Mouse (Mus musculus) CH12F3 (cell line): ENCODE results near the gene Agpat4.

Source experiments
- in situ Hi-C: fragments of 300-500 bp; cut with MboI; formaldehyde crosslinking; loops from 2 replicates; pipeline ENCODE4 v1.14.3; 2020; ENCODE audit warnings: low sequenced_read_pairs

The Agpat4 gene

GRCm38 (mm10) chr17:12118561-12118925 is at the start of gene Agpat4:
Agpat4 (plus strand) TSS chr17:12118704.
- in situ Hi-C loops = no loop called here

GRCm38 (mm10) chr17:12076816-12077215 is 41.7 kb upstream of the Agpat4 start:
- in situ Hi-C loops = no loop called here

GRCm38 (mm10) chr17:12080656-12081495 is 37.6 kb upstream of the Agpat4 start:
- in situ Hi-C loops = no loop called here

GRCm38 (mm10) chr17:12082201-12082600 is 36.3 kb upstream of the Agpat4 start:
- in situ Hi-C loops = no loop called here

GRCm38 (mm10) chr17:12090261-12090927 is 28.1 kb upstream of the Agpat4 start:
- in situ Hi-C loops = no loop called here

- in situ Hi-C loops = no loop called here
Measured at GRCm38 (mm10) chr17:12092901-12093564, 25.5 kb upstream of the Agpat4 start.

GRCm38 (mm10) chr17:12094016-12094415 is 24.5 kb upstream of the Agpat4 start:
- in situ Hi-C loops = no loop called here

- in situ Hi-C loops = no loop called here
Measured at GRCm38 (mm10) chr17:12094827-12095590, 23.5 kb upstream of the Agpat4 start.

GRCm38 (mm10) chr17:12099415-12099814 is 19.1 kb upstream of the Agpat4 start:
- in situ Hi-C loops = no loop called here

- in situ Hi-C loops = loop anchor here (10.0 kb wide), 1 partner anchor 102 kb away; no protein-coding TSS in a partner anchor
Measured at GRCm38 (mm10) chr17:12102326-12102725, 16.2 kb upstream of the Agpat4 start.

- in situ Hi-C loops = loop anchor here (10.0 kb wide), 1 partner anchor 101 kb away; no protein-coding TSS in a partner anchor
Measured at GRCm38 (mm10) chr17:12103781-12104180, 14.7 kb upstream of the Agpat4 start.

- in situ Hi-C loops = loop anchor here (10.0 kb wide), 1 partner anchor 101 kb away; no protein-coding TSS in a partner anchor
Measured at GRCm38 (mm10) chr17:12104245-12104644, 14.3 kb upstream of the Agpat4 start.

GRCm38 (mm10) chr17:12104690-12105089 is 13.8 kb upstream of the Agpat4 start:
- in situ Hi-C loops = loop anchor here (10.0 kb wide), 1 partner anchor 100 kb away; no protein-coding TSS in a partner anchor

GRCm38 (mm10) chr17:12106255-12106654 is 12.2 kb upstream of the Agpat4 start:
- in situ Hi-C loops = loop anchor here (10.0 kb wide), 1 partner anchor 99 kb away; no protein-coding TSS in a partner anchor

- in situ Hi-C loops = no loop called here
Measured at GRCm38 (mm10) chr17:12113626-12114025, 4.9 kb upstream of the Agpat4 start.

GRCm38 (mm10) chr17:12115086-12115485 is 3.4 kb upstream of the Agpat4 start:
- in situ Hi-C loops = no loop called here

- in situ Hi-C loops = no loop called here
Measured at GRCm38 (mm10) chr17:12118131-12118530, 373 bp upstream of the Agpat4 start.

GRCm38 (mm10) chr17:12118926-12119641 is 580 bp downstream of the Agpat4 start:
- in situ Hi-C loops = no loop called here

GRCm38 (mm10) chr17:12119675-12120074 is 1.2 kb downstream of the Agpat4 start:
- in situ Hi-C loops = no loop called here

- in situ Hi-C loops = no loop called here
Measured at GRCm38 (mm10) chr17:12120268-12120667, 1.8 kb downstream of the Agpat4 start.
